Mouse (Mus musculus): ENCODE measurements around the gene Xpot. TPM values are rescaled to one million over a fixed set of nuclear protein-coding genes. Genes with fewer than 3 reads are reported as not detected.

Xpot gene
- polyA plus RNA-seq, 1 experiment from 2014 or later: 24.5 TPM

GRCm38 (mm10) chr10:121653079-121653478 lies 26.9 kb upstream of the Xpot start:
- Histone ChIP-seq H3K36me3 (ENCODE audit: control insufficient read depth, insufficient read depth, low read length) (no peaks in the 10 kb centered on the region), H3K9me3 (ENCODE audit: control insufficient read depth, low read length) (no peaks in the 10 kb centered on the region), H3K27me3 (ENCODE audit: control insufficient read depth, insufficient read depth, low read length) (no peaks in the 10 kb centered on the region), H3K4me3 (ENCODE audit: low read depth, low read length) (no peak overlapping the region), H3K4me1 (replicated peaks; ENCODE audit: control insufficient read depth, insufficient read depth) (no peaks in the 10 kb centered on the region), H3K4me2 (replicated peaks; ENCODE audit: low read depth) (no peak overlapping the region), H3K27ac (replicated peaks) (no peak overlapping the region), H3K9ac (ENCODE audit: low read length) (no peak overlapping the region)
- ATAC-seq (ENCODE audit: low FRiP score, low TSS enrichment) (no peak), DNase-seq (ENCODE audit: low spot score) (no peak)
- TF ChIP-seq CTCF (IDR thresholded peaks at IDR 0.05; ENCODE audit: low read depth): no peak
- TF ChIP-seq EP300 (optimal IDR thresholded peaks at IDR 0.05): no peak
- WGBS: 73% methylated on average over 1 of the region's 1 CpGs

- Histone ChIP-seq H3K27ac (replicated peaks) (no peak overlapping the region), H3K4me2 (replicated peaks; ENCODE audit: low read depth) (no peak overlapping the region), H3K36me3 (ENCODE audit: control insufficient read depth, insufficient read depth, low read length) (no peaks in the 10 kb centered on the region), H3K9ac (ENCODE audit: low read length) (no peak overlapping the region), H3K9me3 (ENCODE audit: control insufficient read depth, low read length) (no peaks in the 10 kb centered on the region), H3K4me1 (replicated peaks; ENCODE audit: control insufficient read depth, insufficient read depth) (0 out of 2 replicates have a peak, but pooled peaks cover 2% of the 10 kb centered on the region), H3K27me3 (ENCODE audit: control insufficient read depth, insufficient read depth, low read length) (peaks cover 3% of the 10 kb centered on the region; the same call in 1 of the 2 replicates), H3K4me3 (ENCODE audit: low read depth, low read length) (no peak overlapping the region)
- 66% methylated on average over 6 of the region's 6 CpGs for WGBS
- no peak for ATAC-seq (ENCODE audit: low FRiP score, low TSS enrichment)
- TF ChIP-seq EP300 (optimal IDR thresholded peaks at IDR 0.05) (no peak), CTCF (IDR thresholded peaks at IDR 0.05; ENCODE audit: low read depth) (no peak)
- no peak for DNase-seq (ENCODE audit: low spot score)
Observed at GRCm38 (mm10) chr10:121646294-121646693, 20.2 kb upstream of the Xpot start.

DNA sequence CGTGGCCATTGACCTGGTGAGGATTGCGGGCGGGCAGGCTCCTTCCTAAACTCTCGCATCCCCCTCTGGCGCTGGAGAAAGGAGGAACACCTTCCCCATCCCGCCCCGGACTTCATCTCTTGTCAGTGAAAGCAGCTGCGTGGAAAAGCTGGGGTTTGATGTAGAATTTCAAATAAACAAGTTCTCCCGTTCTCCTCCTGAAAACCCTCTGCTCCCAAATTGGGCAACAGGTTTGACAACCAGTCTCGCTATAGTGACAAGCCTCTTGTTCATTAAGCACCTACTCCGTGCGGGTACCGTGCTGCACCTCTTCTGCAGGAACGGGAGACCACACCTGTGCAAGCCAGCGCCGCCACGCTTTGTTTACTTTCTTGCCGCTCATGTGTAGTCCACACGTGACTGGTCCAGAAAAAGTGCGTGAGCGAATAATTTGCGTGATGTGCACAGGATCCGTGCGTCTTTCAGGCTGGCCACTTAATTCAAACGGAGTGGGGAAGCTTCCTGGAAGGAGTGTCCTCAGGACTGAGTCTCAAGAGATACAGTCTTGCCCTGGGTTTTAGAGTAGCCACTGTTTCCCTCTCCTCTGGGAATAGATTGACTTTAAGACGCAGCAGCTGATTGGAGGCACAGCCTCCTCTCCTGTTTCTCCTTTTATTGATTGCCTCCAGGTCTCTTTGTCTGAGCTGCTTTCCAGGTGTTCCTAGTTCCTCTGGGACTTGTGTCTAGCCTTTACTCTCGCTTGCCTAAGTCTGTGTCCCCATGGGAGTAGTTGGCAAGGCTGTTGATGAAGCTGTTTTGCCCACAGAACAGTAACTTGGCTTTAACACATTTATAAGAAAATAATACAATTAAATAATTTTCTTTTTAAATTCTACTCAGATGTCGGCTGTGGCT lies 16.2 kb upstream of the Xpot start:
- H3K4me2 ChIP-seq (replicated peaks; ENCODE audit: low read depth): peak overlapping the region; percentile 94
- H3K36me3 ChIP-seq (ENCODE audit: control insufficient read depth, insufficient read depth, low read length): no peaks in the 10 kb centered on the region
- ATAC-seq (ENCODE audit: low FRiP score, low TSS enrichment) (peak; percentile 80; the same call in 1 of the 2 replicates), DNase-seq (ENCODE audit: low spot score) (peak; percentile 67)
- H3K9me3 ChIP-seq (ENCODE audit: control insufficient read depth, low read length): no peaks in the 10 kb centered on the region
- H3K9ac ChIP-seq (ENCODE audit: low read length): peak overlapping the region; percentile 43; the same call in 1 of the 2 replicates
- H3K27ac ChIP-seq (replicated peaks): no peak overlapping the region
- peaks cover 3% of the 10 kb centered on the region; the same call in 1 of the 2 replicates for H3K27me3 ChIP-seq (ENCODE audit: control insufficient read depth, insufficient read depth, low read length)
- TF ChIP-seq EP300 (optimal IDR thresholded peaks at IDR 0.05): no peak
- no peak for TF ChIP-seq CTCF (IDR thresholded peaks at IDR 0.05; ENCODE audit: low read depth)
- 0 out of 2 replicates have a peak, but pooled peaks cover 2% of the 10 kb centered on the region for H3K4me1 ChIP-seq (replicated peaks; ENCODE audit: control insufficient read depth, insufficient read depth)
- WGBS: 6% methylated on average over 28 of the region's 28 CpGs
- H3K4me3 ChIP-seq (ENCODE audit: low read depth, low read length): peak overlapping the region; percentile 58

- Histone ChIP-seq H3K27ac (replicated peaks) (no peak within 1 kb of the TSS; the same call in 1 of the 2 replicates), H3K9ac (ENCODE audit: low read length) (peak within 1 kb of the TSS; percentile 43; the same call in 1 of the 2 replicates), H3K27me3 (ENCODE audit: control insufficient read depth, insufficient read depth, low read length) (peaks cover 3% of the 10 kb centered on the region; the same call in 1 of the 2 replicates), H3K4me1 (replicated peaks; ENCODE audit: control insufficient read depth, insufficient read depth) (0 out of 2 replicates have a peak, but pooled peaks cover 2% of the 10 kb centered on the region), H3K9me3 (ENCODE audit: control insufficient read depth, low read length) (no peaks in the 10 kb centered on the region), H3K36me3 (ENCODE audit: control insufficient read depth, insufficient read depth, low read length) (no peaks in the 10 kb centered on the region), H3K4me2 (replicated peaks; ENCODE audit: low read depth) (peak within 1 kb of the TSS; percentile 94), H3K4me3 (ENCODE audit: low read depth, low read length) (peak within 1 kb of the TSS; percentile 58)
- peak; percentile 69; the same call in 1 of the 2 replicates for ATAC-seq (ENCODE audit: low FRiP score, low TSS enrichment)
- TF ChIP-seq CTCF (IDR thresholded peaks at IDR 0.05; ENCODE audit: low read depth) (no peak), EP300 (optimal IDR thresholded peaks at IDR 0.05) (no peak)
- under 1% methylated on average over 69 of the region's 69 CpGs for WGBS
- peak; percentile 74 for DNase-seq (ENCODE audit: low spot score)
Observed at GRCm38 (mm10) chr10:121641272-121642053, 15.3 kb upstream of the Xpot start, which contains the start of gene D930020B18Rik. TSS of gene D930020B18Rik (plus strand) at chr10:121641588.

- ATAC-seq (ENCODE audit: low FRiP score, low TSS enrichment) (no peak), DNase-seq (ENCODE audit: low spot score) (no peak)
- H3K9ac ChIP-seq (ENCODE audit: low read length): no peak overlapping the region
- no peaks in the 10 kb centered on the region for H3K9me3 ChIP-seq (ENCODE audit: control insufficient read depth, low read length)
- TF ChIP-seq CTCF (IDR thresholded peaks at IDR 0.05; ENCODE audit: low read depth) (no peak), EP300 (optimal IDR thresholded peaks at IDR 0.05) (no peak)
- 0 out of 2 replicates have a peak, but pooled peaks cover 2% of the 10 kb centered on the region for H3K4me1 ChIP-seq (replicated peaks; ENCODE audit: control insufficient read depth, insufficient read depth)
- peak overlapping the region; percentile 94 for H3K4me2 ChIP-seq (replicated peaks; ENCODE audit: low read depth)
- H3K36me3 ChIP-seq (ENCODE audit: control insufficient read depth, insufficient read depth, low read length): no peaks in the 10 kb centered on the region
- H3K27me3 ChIP-seq (ENCODE audit: control insufficient read depth, insufficient read depth, low read length): peaks cover 3% of the 10 kb centered on the region; the same call in 1 of the 2 replicates
- H3K27ac ChIP-seq (replicated peaks): no peak overlapping the region
- H3K4me3 ChIP-seq (ENCODE audit: low read depth, low read length): peak overlapping the region; percentile 58
- WGBS: 18% methylated on average over 10 of the region's 10 CpGs
Observed at GRCm38 (mm10) chr10:121640944-121641271, 14.8 kb upstream of the Xpot start.
